Mouse (Mus musculus): ENCODE measurements around the gene Eif4g3. TPM values are rescaled to one million over a fixed set of nuclear protein-coding genes. Genes with fewer than 3 reads are reported as not detected.
"Not testable (repeated sequence)": the region's sequence is repeated elsewhere in the genome, so short reads cannot be mapped to it uniquely, and the experiment has no call there.

Eif4g3 gene
- polyA plus RNA-seq, 1 experiment from 2014 or later: 60.5 TPM

GRCm38 (mm10) chr4:137963881-137964584, 28.8 kb upstream of the Eif4g3 start:
- Histone ChIP-seq H3K4me2 (no peak overlapping the region), H3K9me3 (peaks cover 8% of the 10 kb centered on the region; the same call in 1 of the 2 replicates), H3K36me3 (replicated peaks) (peaks cover 44% of the 10 kb centered on the region), H3K27me3 (no peaks in the 10 kb centered on the region), H3K27ac (no peak overlapping the region), H3K4me3 (replicated peaks) (no peak overlapping the region), H3K9ac (no peak overlapping the region), H3K4me1 (no peaks in the 10 kb centered on the region)
- ATAC-seq (ENCODE audit: low FRiP score): peak; percentile 54
- 70% methylated on average over 9 of the region's 9 CpGs for WGBS

GRCm38 (mm10) chr4:137964585-137964930, 28.3 kb upstream of the Eif4g3 start:
- H3K9me3 ChIP-seq: peaks cover 3% of the 10 kb centered on the region; the same call in 1 of the 2 replicates
- no peak overlapping the region for H3K4me3 ChIP-seq (replicated peaks)
- no peak overlapping the region for H3K27ac ChIP-seq
- H3K9ac ChIP-seq: no peak overlapping the region
- no peak for ATAC-seq (ENCODE audit: low FRiP score)
- 94% methylated on average over 11 of the region's 11 CpGs for WGBS
- H3K27me3 ChIP-seq: no peaks in the 10 kb centered on the region
- peaks cover 38% of the 10 kb centered on the region for H3K36me3 ChIP-seq (replicated peaks)
- H3K4me2 ChIP-seq: no peak overlapping the region
- H3K4me1 ChIP-seq: no peaks in the 10 kb centered on the region

DNA sequence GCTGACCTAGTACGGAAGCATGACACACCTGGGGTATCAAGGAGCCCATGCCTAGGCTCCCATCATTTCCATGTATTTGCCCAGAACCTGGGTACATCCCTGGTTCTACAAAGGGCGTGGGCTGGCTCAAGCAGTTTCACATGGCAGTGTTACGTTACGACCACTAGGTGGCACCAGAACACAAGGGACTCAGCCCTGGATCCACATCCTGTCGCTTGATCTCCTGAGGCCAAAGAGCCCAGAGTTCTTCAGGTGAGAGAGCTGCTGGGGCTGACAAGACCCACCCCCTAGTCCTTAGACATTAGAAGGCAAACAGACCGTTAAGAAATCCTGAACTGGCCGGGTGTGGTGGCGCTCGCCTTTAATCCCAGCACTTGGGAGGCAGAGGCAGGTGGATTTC, 24.6 kb upstream of the Eif4g3 start:
- Histone ChIP-seq H3K9ac (no peak overlapping the region), H3K4me1 (no peaks in the 10 kb centered on the region), H3K27me3 (no peaks in the 10 kb centered on the region), H3K4me2 (no peak overlapping the region), H3K4me3 (replicated peaks) (no peak overlapping the region), H3K36me3 (replicated peaks) (peaks cover 12% of the 10 kb centered on the region), H3K27ac (no peak overlapping the region), H3K9me3 (no peaks in the 10 kb centered on the region)
- ATAC-seq (ENCODE audit: low FRiP score): peak; percentile 43
- 5% methylated on average over 9 of the region's 9 CpGs for WGBS

GRCm38 (mm10) chr4:137970623-137971199, 22.1 kb upstream of the Eif4g3 start:
- H3K27ac ChIP-seq; H3K4me2 ChIP-seq; H3K4me1 ChIP-seq; H3K9me3 ChIP-seq; H3K9ac ChIP-seq; H3K4me3 ChIP-seq (replicated peaks); H3K36me3 ChIP-seq (replicated peaks); H3K27me3 ChIP-seq: not testable (repeated sequence)
- WGBS: no CpG with 5 or more reads among the region's 11 CpGs
- peak; percentile 61 for ATAC-seq (ENCODE audit: low FRiP score)

GRCm38 (mm10) chr4:137974856-137975432, 17.9 kb upstream of the Eif4g3 start:
- not testable (repeated sequence) for H3K9me3 ChIP-seq; H3K4me2 ChIP-seq; H3K4me3 ChIP-seq (replicated peaks); H3K27ac ChIP-seq; H3K36me3 ChIP-seq (replicated peaks); H3K27me3 ChIP-seq; H3K9ac ChIP-seq; H3K4me1 ChIP-seq
- WGBS: no CpG with 5 or more reads among the region's 11 CpGs
- peak; percentile 65 for ATAC-seq (ENCODE audit: low FRiP score)

DNA sequence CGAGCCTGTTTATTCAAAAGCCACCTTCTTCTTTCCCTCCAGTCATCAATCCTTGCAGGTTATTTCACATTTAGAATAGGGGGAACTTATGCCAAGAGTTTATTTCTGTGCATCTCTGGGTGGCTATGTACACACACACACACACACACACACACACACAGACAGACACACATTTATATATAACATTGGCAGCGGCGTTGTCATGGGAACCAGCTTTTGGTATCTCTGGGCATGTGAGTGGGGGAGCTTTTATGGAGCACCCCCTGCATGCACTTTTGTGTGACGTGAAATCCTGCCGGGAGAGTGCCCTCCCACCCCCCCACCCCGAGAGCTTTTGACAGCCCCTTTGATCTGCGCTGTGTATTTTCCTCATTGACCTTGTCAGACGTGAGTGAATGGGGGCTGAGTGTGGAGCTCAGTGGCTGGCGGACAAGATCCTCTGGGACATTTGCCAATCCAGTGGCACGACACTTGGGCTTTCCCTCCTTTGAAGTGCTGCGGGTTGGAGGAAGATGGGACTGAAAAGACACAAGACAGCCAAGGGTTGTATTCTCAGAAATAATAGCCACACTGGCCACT, 13.7 kb upstream of the Eif4g3 start:
- not testable (repeated sequence) for H3K4me1 ChIP-seq; H3K36me3 ChIP-seq (replicated peaks); H3K9me3 ChIP-seq; H3K27ac ChIP-seq; H3K4me3 ChIP-seq (replicated peaks); H3K4me2 ChIP-seq; H3K9ac ChIP-seq; H3K27me3 ChIP-seq
- ATAC-seq (ENCODE audit: low FRiP score): peak; percentile 72
- no CpG with 5 or more reads among the region's 11 CpGs for WGBS

GRCm38 (mm10) chr4:137982869-137983268, 10.0 kb upstream of the Eif4g3 start:
- WGBS: 72% methylated on average over 1 of the region's 1 CpGs
- ATAC-seq (ENCODE audit: low FRiP score): no peak

GRCm38 (mm10) chr4:137984212-137984611, 8.6 kb upstream of the Eif4g3 start:
- Histone ChIP-seq H3K9me3 (no peaks in the 10 kb centered on the region), H3K27me3 (no peaks in the 10 kb centered on the region), H3K36me3 (replicated peaks) (no peaks in the 10 kb centered on the region), H3K4me2 (no peak overlapping the region), H3K9ac (no peak overlapping the region), H3K4me1 (0 out of 2 replicates have a peak, but pooled peaks cover 4% of the 10 kb centered on the region), H3K27ac (no peak overlapping the region), H3K4me3 (replicated peaks) (no peak overlapping the region)
- no peak for ATAC-seq (ENCODE audit: low FRiP score)
- 50% methylated on average over 10 of the region's 10 CpGs for WGBS

More at GRCm38 (mm10) chr4:137982869-137983268, 10.0 kb upstream of the Eif4g3 start:
- Histone ChIP-seq H3K4me2 (no peak overlapping the region), H3K36me3 (replicated peaks) (no peaks in the 10 kb centered on the region), H3K9me3 (no peaks in the 10 kb centered on the region), H3K9ac (no peak overlapping the region), H3K4me3 (replicated peaks) (no peak overlapping the region), H3K4me1 (no peaks in the 10 kb centered on the region), H3K27me3 (no peaks in the 10 kb centered on the region), H3K27ac (no peak overlapping the region)

DNA sequence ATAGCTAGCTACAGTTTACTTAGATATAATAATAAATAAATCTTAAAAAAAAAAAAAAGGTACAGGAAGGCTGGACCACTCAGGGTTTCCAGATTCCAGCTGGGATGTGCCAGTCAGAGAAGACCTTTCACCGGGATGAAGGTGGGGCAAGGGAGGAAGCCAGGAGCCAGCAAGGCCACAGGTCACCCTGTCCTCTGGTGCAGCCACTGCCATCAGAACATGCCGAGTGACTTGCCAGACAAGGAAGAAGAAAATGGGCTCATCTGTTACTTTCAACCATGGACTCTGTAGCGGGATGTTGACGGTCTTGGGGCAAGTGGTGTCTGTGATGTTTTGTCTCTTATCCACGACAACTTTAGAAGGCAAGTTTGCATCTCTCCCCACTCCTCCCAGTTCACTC, 8.1 kb upstream of the Eif4g3 start:
- no peak for ATAC-seq (ENCODE audit: low FRiP score)
- Histone ChIP-seq H3K27ac (no peak overlapping the region), H3K4me3 (replicated peaks) (no peak overlapping the region), H3K9me3 (no peaks in the 10 kb centered on the region), H3K4me2 (no peak overlapping the region), H3K4me1 (0 out of 2 replicates have a peak, but pooled peaks cover 4% of the 10 kb centered on the region), H3K9ac (no peak overlapping the region), H3K27me3 (no peaks in the 10 kb centered on the region), H3K36me3 (replicated peaks) (no peaks in the 10 kb centered on the region)
- 88% methylated on average over 5 of the region's 5 CpGs for WGBS

DNA sequence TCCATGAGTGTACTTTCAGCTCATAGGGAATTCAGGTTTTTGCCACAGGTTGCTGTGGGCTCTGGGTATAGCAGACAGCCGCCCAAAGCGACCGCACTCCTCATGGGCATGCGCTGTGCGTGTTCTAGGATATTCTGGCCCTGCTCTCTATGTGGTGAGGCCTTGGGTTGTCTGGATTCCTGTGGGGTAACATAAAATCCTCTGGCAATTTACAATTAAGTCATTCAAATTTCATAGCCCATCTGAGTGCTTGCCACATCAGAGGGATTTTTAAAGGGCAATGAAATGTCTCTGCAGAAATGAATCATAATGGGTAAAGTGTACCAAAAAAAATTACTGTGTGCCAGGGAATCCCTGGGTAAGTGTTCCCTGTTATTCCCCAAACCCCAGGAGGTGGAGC, 3.4 kb upstream of the Eif4g3 start:
- 87% methylated on average over 5 of the region's 5 CpGs for WGBS
- no peak overlapping the region for H3K4me3 ChIP-seq (replicated peaks)
- ATAC-seq (ENCODE audit: low FRiP score): no peak
- no peak overlapping the region for H3K4me2 ChIP-seq
- H3K9ac ChIP-seq: no peak overlapping the region
- H3K36me3 ChIP-seq (replicated peaks): no peaks in the 10 kb centered on the region
- H3K27ac ChIP-seq: no peak overlapping the region
- H3K27me3 ChIP-seq: peaks cover 5% of the 10 kb centered on the region
- peaks cover 13% of the 10 kb centered on the region for H3K4me1 ChIP-seq
- H3K9me3 ChIP-seq: no peaks in the 10 kb centered on the region

DNA sequence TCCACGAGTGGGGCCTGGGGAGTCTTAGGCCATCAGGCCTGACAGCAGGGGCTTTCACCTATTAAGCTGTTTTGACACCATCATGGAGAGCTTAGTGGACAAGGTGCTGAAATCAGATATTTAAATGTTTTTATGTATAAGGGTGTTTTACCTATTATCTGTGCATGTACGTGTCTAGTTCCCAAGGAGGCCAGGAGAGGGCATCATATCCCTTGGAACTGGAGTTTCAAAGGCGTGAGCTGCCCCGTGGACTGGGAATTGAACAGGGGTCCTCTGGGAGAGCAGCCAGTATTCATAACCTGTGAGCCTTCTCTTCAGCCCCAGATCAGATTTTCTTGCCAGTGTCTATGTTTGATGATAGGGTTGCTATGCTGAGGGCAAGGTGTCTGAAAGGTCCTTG, 2.4 kb upstream of the Eif4g3 start:
- H3K4me2 ChIP-seq: no peak overlapping the region
- ATAC-seq (ENCODE audit: low FRiP score): no peak
- H3K9me3 ChIP-seq: no peaks in the 10 kb centered on the region
- 83% methylated on average over 4 of the region's 4 CpGs for WGBS
- H3K27ac ChIP-seq: no peak overlapping the region
- H3K4me3 ChIP-seq (replicated peaks): no peak overlapping the region
- no peaks in the 10 kb centered on the region for H3K36me3 ChIP-seq (replicated peaks)
- peaks cover 23% of the 10 kb centered on the region for H3K4me1 ChIP-seq
- H3K27me3 ChIP-seq: peaks cover 5% of the 10 kb centered on the region
- no peak overlapping the region for H3K9ac ChIP-seq

GRCm38 (mm10) chr4:137991240-137991639, 1.6 kb upstream of the Eif4g3 start:
- Histone ChIP-seq H3K27me3 (peaks cover 5% of the 10 kb centered on the region), H3K36me3 (replicated peaks) (peaks cover 4% of the 10 kb centered on the region), H3K27ac (no peak overlapping the region), H3K4me1 (peaks cover 31% of the 10 kb centered on the region), H3K9ac (no peak overlapping the region), H3K4me3 (replicated peaks) (no peak overlapping the region), H3K9me3 (no peaks in the 10 kb centered on the region), H3K4me2 (no peak overlapping the region)
- ATAC-seq (ENCODE audit: low FRiP score): no peak
- WGBS: 59% methylated on average over 7 of the region's 7 CpGs
